ENCODE assay signal across 16 mouse cellular contexts in the genomic region with DNA sequence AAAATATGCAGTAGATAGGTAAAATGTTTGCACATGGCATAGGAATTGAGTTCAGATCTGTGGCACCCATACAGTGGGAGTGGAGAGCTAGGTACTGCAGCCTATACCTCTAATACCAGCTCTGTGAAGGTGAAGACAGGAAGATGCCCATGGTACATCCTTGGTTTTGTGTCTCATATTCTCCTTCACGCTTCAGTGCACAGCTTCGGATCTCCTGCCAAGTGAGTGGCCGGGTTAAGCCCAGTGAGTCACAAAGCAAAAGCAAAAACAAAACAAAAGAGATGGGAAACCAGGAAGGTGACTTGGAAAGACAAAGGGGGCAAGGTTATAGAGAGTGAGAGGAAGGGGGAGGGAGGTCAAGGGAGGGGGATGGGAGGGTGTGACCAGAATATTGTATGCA.
A peak's percentile ranks its signal among the peaks of the same experiment; 100 is the strongest.
DNase-seq lines count a peak whose midpoint lies in the region.
"Had no signal": no experiment of that assay in that cellular context is flagged by ENCODE, and none has a peak within 500 bp of the region (broad histone marks: within the 10 kb centered on the region; RNA-seq: fewer than 3 reads in every experiment).

No protein-coding gene starts in this region.

- intact Hi-C loops in left cerebral cortex, postnatal 4 days (cut with DNase I): no loop called here
- intact Hi-C loops in left cerebral cortex, postnatal 14 days (cut with DNase I): no loop called here

- peak; percentile 8 for DNase-seq in adrenal gland, adult 8-10 months
- no peak for DNase-seq in adrenal gland, postnatal 4 days (ENCODE audit: low spot score in 2 of 2)
- peak; percentile 58 to 60 for DNase-seq in cerebellum, postnatal 14 days
- no peak for DNase-seq in cerebellum, adult 8-10 months
- peak; percentile 29 for DNase-seq in left cerebral cortex, postnatal 4 days
- no peak for DNase-seq in left cerebral cortex, postnatal 14 days (ENCODE audit: low spot score in 2 of 2)
- DNase-seq in Muller cell, postnatal 12 days (ENCODE audit: inconsistent ontology term): peak; percentile 66
- no peak for DNase-seq in heart, postnatal 4 days
- DNase-seq: adrenal gland, postnatal 10 days; cerebellum, adult 18-20 months; cerebellum, adult 9-11 months; forebrain, postnatal 0 days; gastrocnemius, adult 2 months; gastrocnemius, postnatal 14 days; heart, adult 11 months; kidney, adult 8-10 months had no signal

Comparison
In these comparisons a context has a peak if more than half of its experiments do, and no peak if none do; other contexts are left out.
1. DNase-seq: peak in adrenal gland, adult 8-10 months (single experiment), cerebellum, postnatal 14 days (2 of 2), left cerebral cortex, postnatal 4 days (single experiment) and Muller cell, postnatal 12 days (single experiment); none in adrenal gland, postnatal 4 days (0 of 2), cerebellum, adult 8-10 months (single experiment), left cerebral cortex, postnatal 14 days (0 of 2) and heart, postnatal 4 days (single experiment).